Mouse (Mus musculus): Measurements from ENCODE around the gene Mrvi1. TPM values are rescaled to one million over a fixed set of nuclear protein-coding genes. Genes with fewer than 3 reads are reported as not detected.

The Mrvi1 gene
- polyA plus RNA-seq, 1 experiment from 2014 or later = 0.61 TPM

GRCm38 (mm10) chr7:110853611-110854010 lies 128.7 kb downstream of the Mrvi1 start:
- Histone ChIP-seq H3K9me3 (no peaks in the 10 kb centered on the region), H3K27ac (no peak overlapping the region), H3K4me3 (replicated peaks) (no peak overlapping the region), H3K27me3 (no peaks in the 10 kb centered on the region), H3K4me2 (no peak overlapping the region), H3K9ac (replicated peaks) (no peak overlapping the region), H3K4me1 (replicated peaks) (0 out of 2 replicates have a peak, but pooled peaks cover 3% of the 10 kb centered on the region), H3K36me3 (no peaks in the 10 kb centered on the region)
- 65% methylated on average over 10 of the region's 10 CpGs for WGBS
- ATAC-seq (ENCODE audit: insufficient number of reproducible peaks, insufficient read depth, low FRiP score, low TSS enrichment, low read depth) = no peak

- H3K27me3 ChIP-seq = no peaks in the 10 kb centered on the region
- no peaks in the 10 kb centered on the region for H3K36me3 ChIP-seq
- no peak for ATAC-seq (ENCODE audit: insufficient number of reproducible peaks, insufficient read depth, low FRiP score, low TSS enrichment, low read depth)
- 0 out of 2 replicates have a peak, but pooled peaks cover 3% of the 10 kb centered on the region for H3K4me1 ChIP-seq (replicated peaks)
- no peak overlapping the region for H3K4me2 ChIP-seq
- no peak overlapping the region for H3K4me3 ChIP-seq (replicated peaks)
- no peak overlapping the region for H3K9ac ChIP-seq (replicated peaks)
- WGBS = 70% methylated on average over 7 of the region's 7 CpGs
- 0 out of 2 replicates have a peak, but pooled peaks cover under 1% of the 10 kb centered on the region for H3K9me3 ChIP-seq
- no peak overlapping the region for H3K27ac ChIP-seq
Observed at GRCm38 (mm10) chr7:110851541-110852203, 130.6 kb downstream of the Mrvi1 start.

DNA sequence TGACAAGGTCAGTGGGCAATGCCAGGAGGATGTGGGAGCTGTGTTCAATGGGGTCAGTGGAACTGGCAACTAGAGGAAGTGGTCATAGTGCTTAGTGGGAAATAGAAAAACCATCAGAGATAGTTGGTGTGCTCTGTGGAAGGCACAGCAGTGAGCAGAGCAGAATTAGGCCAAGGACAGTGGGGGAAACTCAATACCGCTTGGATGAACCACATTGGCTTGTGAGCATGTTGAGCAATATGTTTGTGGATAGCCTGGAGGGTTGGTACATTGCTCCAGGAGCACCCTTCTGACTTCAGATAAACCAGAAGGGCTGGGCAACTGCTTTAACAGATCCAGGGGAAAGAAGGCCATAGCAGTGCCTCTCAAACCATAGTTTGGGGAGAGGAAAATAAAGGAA lies 133.9 kb downstream of the Mrvi1 start:
- Histone ChIP-seq H3K36me3 (no peaks in the 10 kb centered on the region), H3K9me3 (0 out of 2 replicates have a peak, but pooled peaks cover 6% of the 10 kb centered on the region), H3K4me2 (no peak overlapping the region), H3K4me3 (replicated peaks) (no peak overlapping the region), H3K4me1 (replicated peaks) (peaks cover 7% of the 10 kb centered on the region), H3K9ac (replicated peaks) (no peak overlapping the region), H3K27me3 (no peaks in the 10 kb centered on the region), H3K27ac (no peak overlapping the region)
- 100% methylated on average over 1 of the region's 1 CpGs for WGBS
- ATAC-seq (ENCODE audit: insufficient number of reproducible peaks, insufficient read depth, low FRiP score, low TSS enrichment, low read depth) = no peak

DNA sequence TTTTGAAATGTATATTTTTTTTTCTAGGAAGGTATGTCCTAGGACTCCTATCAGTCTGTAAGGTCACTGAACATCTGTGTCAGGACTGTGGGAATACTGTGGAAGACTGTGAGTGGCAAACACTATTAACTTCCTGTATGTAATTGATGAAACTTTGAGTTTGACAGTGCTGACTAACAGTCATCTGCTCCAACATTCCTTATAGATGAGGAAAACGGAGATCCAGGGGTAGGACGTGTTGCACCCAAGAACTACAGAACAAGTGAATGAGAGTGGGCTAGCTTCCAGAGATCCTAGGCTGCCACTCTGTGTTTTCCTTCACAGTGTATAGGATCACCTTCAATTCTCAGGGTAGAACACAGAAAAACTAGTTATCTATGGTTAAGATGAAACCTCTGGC lies 134.9 kb downstream of the Mrvi1 start:
- Histone ChIP-seq H3K9me3 (0 out of 2 replicates have a peak, but pooled peaks cover 6% of the 10 kb centered on the region), H3K4me3 (replicated peaks) (no peak overlapping the region), H3K27ac (no peak overlapping the region), H3K4me2 (no peak overlapping the region), H3K36me3 (no peaks in the 10 kb centered on the region), H3K27me3 (no peaks in the 10 kb centered on the region), H3K4me1 (replicated peaks) (peaks cover 9% of the 10 kb centered on the region), H3K9ac (replicated peaks) (no peak overlapping the region)
- WGBS = 80% methylated on average over 2 of the region's 2 CpGs
- ATAC-seq (ENCODE audit: insufficient number of reproducible peaks, insufficient read depth, low FRiP score, low TSS enrichment, low read depth) = no peak

DNA sequence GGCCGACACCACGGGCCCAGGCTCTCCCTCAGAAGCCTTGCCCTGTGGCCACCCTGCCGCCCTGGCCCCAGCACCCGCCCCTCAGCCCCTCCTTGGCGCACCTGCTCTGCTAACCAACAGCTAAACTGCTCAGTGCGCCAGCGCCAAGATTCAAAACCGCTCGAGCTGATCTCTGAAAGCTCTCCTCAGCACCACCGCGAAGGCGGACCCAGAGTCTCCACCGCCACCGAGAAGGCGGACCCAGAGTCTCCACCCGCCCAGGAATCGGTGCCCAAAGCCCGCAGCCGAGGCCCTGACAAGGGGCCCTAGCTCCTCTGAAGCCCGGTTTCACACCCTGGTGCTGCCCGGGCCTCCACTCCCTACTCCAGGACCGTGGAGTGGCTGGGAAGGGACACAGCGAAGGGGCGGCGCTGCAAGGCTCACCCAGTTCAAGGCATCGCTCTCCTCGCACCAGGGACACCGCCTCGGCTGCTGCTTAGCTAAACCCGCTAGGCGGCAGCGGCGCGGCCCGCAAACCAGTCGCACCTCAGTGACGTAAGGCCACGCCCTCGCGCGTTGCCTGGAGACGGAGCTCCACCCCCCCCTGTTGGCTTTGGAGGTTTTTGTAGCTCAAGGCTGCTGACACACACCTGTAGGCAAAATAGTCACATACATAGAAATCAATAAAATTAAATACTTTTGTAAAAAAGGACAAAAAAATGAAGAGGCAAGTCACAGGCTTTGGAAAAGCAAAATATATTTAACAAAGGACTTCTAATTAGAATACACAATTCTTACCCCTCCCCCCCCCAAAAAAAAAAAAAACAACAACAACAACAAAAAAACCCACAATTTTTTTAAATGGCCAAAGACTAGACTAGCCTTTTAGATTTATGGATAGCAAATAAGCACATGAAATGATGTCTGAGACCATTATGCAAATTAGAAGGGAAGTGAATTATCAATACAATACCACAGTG lies 138.1 kb downstream of the Mrvi1 start, which contains the start of gene Rnf141:
Gene Rnf141 (minus strand): TSS at position 542 of the 959 bp plus-strand sequence.
- H3K9ac ChIP-seq (replicated peaks) = peak within 1 kb of the TSS; percentile 79

GRCm38 (mm10) chr7:110840332-110840731 lies 141.9 kb downstream of the Mrvi1 start:
- Histone ChIP-seq H3K9ac (replicated peaks) (no peak overlapping the region), H3K27me3 (no peaks in the 10 kb centered on the region), H3K9me3 (no peaks in the 10 kb centered on the region), H3K36me3 (no peaks in the 10 kb centered on the region), H3K27ac (no peak overlapping the region), H3K4me1 (replicated peaks) (peaks cover 6% of the 10 kb centered on the region), H3K4me2 (no peak overlapping the region), H3K4me3 (replicated peaks) (no peak overlapping the region)
- WGBS = 77% methylated on average over 4 of the region's 4 CpGs
- ATAC-seq (ENCODE audit: insufficient number of reproducible peaks, insufficient read depth, low FRiP score, low TSS enrichment, low read depth) = no peak

More for the DNA sequence above, 138.1 kb downstream of the Mrvi1 start, which contains the start of gene Rnf141:
- Histone ChIP-seq H3K9me3 (0 out of 2 replicates have a peak, but pooled peaks cover 6% of the 10 kb centered on the region), H3K36me3 (no peaks in the 10 kb centered on the region), H3K27me3 (no peaks in the 10 kb centered on the region), H3K4me2 (peak within 1 kb of the TSS; percentile 84), H3K4me1 (replicated peaks) (peaks cover 6% of the 10 kb centered on the region), H3K4me3 (replicated peaks) (peak within 1 kb of the TSS; percentile 73), H3K27ac (peak within 1 kb of the TSS; percentile 90)
- ATAC-seq (ENCODE audit: insufficient number of reproducible peaks, insufficient read depth, low FRiP score, low TSS enrichment, low read depth) = peak; percentile 96
- WGBS = under 1% methylated on average over 42 of the region's 42 CpGs

DNA sequence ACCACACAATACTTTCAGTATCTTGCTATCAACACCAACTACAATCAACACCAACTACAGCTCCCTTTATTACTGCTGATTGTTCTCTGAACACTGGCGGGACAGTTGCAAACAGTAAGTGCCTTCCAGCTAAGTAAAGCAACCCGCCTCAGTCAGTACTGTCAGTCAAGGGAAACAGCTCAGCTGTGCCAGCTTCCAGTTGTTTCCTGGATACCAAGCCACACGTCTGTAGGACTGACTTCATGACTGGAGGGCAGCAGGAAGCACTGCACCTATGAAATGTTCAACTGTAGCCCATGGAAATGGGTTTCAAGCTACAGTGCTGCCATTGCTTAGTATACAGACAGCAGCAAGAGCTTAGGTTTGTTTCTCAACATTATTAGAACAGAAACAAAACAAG lies 147.7 kb downstream of the Mrvi1 start:
- H3K9me3 ChIP-seq = no peaks in the 10 kb centered on the region
- H3K9ac ChIP-seq (replicated peaks) = no peak overlapping the region
- H3K4me2 ChIP-seq = no peak overlapping the region
- no peaks in the 10 kb centered on the region for H3K4me1 ChIP-seq (replicated peaks)
- H3K27me3 ChIP-seq = no peaks in the 10 kb centered on the region
- WGBS = 56% methylated on average over 3 of the region's 3 CpGs
- H3K4me3 ChIP-seq (replicated peaks) = no peak overlapping the region
- ATAC-seq (ENCODE audit: insufficient number of reproducible peaks, insufficient read depth, low FRiP score, low TSS enrichment, low read depth) = no peak
- H3K36me3 ChIP-seq = peaks cover 15% of the 10 kb centered on the region
- no peak overlapping the region for H3K27ac ChIP-seq

DNA sequence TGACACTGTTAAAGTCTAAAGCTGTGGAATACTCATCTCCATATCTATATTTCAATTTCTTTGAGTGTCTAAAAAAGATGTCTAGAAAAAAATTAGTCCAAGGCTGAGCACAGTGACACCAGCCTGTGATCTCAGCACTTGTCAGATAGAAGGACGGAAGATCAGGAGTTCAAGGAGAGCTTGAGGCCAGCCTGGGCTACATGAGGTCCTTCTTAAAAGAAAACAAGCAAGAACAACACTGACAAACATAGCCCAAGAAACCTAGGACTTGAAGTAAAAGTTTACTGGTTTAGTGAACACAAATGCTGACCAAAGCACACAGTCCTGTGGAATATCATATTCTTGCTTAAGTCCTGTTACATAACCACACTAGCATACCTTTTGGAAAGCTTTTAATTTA lies 148.2 kb downstream of the Mrvi1 start:
- no peak overlapping the region for H3K4me3 ChIP-seq (replicated peaks)
- no peak overlapping the region for H3K27ac ChIP-seq
- H3K9me3 ChIP-seq = no peaks in the 10 kb centered on the region
- peaks cover 15% of the 10 kb centered on the region for H3K36me3 ChIP-seq
- no peak overlapping the region for H3K9ac ChIP-seq (replicated peaks)
- no peaks in the 10 kb centered on the region for H3K4me1 ChIP-seq (replicated peaks)
- no peak for ATAC-seq (ENCODE audit: insufficient number of reproducible peaks, insufficient read depth, low FRiP score, low TSS enrichment, low read depth)
- 92% methylated on average over 1 of the region's 1 CpGs for WGBS
- H3K4me2 ChIP-seq = no peak overlapping the region
- no peaks in the 10 kb centered on the region for H3K27me3 ChIP-seq

GRCm38 (mm10) chr7:110833024-110833423 lies 149.2 kb downstream of the Mrvi1 start:
- no peaks in the 10 kb centered on the region for H3K9me3 ChIP-seq
- H3K4me2 ChIP-seq = no peak overlapping the region
- WGBS = 85% methylated on average over 1 of the region's 1 CpGs
- H3K9ac ChIP-seq (replicated peaks) = no peak overlapping the region
- no peaks in the 10 kb centered on the region for H3K4me1 ChIP-seq (replicated peaks)
- no peak overlapping the region for H3K4me3 ChIP-seq (replicated peaks)
- peaks cover 15% of the 10 kb centered on the region for H3K36me3 ChIP-seq
- H3K27me3 ChIP-seq = no peaks in the 10 kb centered on the region
- H3K27ac ChIP-seq = no peak overlapping the region
- no peak for ATAC-seq (ENCODE audit: insufficient number of reproducible peaks, insufficient read depth, low FRiP score, low TSS enrichment, low read depth)

DNA sequence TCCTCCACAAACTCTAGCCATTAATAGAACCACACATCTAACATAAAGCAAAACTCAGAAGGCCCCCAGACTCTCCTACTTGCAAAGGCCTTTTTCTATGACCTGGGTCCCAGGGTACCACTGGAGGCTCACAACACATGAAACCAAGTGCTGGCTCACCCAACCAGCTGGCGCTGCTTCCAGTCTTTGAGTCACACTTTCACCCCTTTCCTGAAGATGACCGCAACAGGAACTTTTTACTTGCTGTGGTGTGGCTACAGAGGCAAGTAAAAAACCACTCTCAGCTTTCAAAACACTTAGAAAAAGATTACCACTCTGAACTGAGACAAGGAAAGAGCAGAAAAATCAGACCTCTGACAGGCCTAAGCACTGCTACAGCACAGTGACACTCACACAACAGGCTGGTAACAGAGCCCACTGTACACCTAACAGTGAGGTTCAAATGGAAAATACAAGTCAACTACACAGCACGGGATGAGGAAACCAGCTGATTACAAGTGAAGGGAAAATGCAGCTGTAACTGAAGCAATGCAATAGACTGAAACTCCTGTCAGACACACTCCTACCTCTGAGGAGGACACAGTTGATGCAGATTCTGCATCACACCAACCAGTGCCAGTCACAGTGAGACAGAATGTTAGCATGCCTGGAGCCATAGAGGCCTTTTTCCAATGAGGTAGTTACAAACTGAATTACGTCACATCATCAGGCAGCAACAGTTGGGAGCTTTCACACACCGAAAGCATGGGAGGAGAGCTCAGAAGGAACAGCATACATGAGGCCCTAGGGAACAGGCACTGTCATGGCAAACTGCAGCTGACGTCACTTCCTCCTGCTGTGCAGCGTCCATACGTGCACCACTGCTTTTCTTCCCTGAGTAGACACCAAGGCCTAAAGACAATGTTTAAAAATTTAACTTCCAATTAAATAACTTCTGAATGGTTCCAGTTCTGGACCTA lies 158.0 kb downstream of the Mrvi1 start:
- no peak for ATAC-seq (ENCODE audit: insufficient number of reproducible peaks, insufficient read depth, low FRiP score, low TSS enrichment, low read depth)
- H3K4me1 ChIP-seq (replicated peaks) = peaks cover 8% of the 10 kb centered on the region
- 85% methylated on average over 8 of the region's 8 CpGs for WGBS
- no peaks in the 10 kb centered on the region for H3K9me3 ChIP-seq
- no peak overlapping the region for H3K4me2 ChIP-seq
- H3K27ac ChIP-seq = no peak overlapping the region
- no peaks in the 10 kb centered on the region for H3K27me3 ChIP-seq
- H3K36me3 ChIP-seq = peaks cover 32% of the 10 kb centered on the region
- H3K9ac ChIP-seq (replicated peaks) = no peak overlapping the region
- no peak overlapping the region for H3K4me3 ChIP-seq (replicated peaks)
